Mouse (Mus musculus) CH12.LX (cell line): ENCODE measurements around the gene Ddx23. TPM values are rescaled to one million over a fixed set of nuclear protein-coding genes. Genes with fewer than 3 reads are reported as not detected.

Experiments used
- DNase-seq: peaks from one replicate; pipeline ENCODE4 v3.0.0-alpha.2; 2013; ENCODE audit errors: extremely low read depth
- H3K27ac ChIP-seq: 2 replicates; pipeline ENCODE4 v1.5.1; 2012; ENCODE audit warnings: low read depth, mild to moderate bottlenecking, control low read depth, moderate library complexity; ENCODE audit not compliant: insufficient read depth
- H3K27me3 ChIP-seq: replicated peaks from 2 replicates; pipeline ENCODE3; 2012; ENCODE audit warnings: inconsistent platforms
- H3K36me3 ChIP-seq, 2 experiments: replicated peaks in 1 of 2; 2 replicates each; pipeline versions ENCODE3 to v1.6.1; 2012; ENCODE audit warnings: inconsistent platforms in 1 of 2, low read length in 1 of 2, mild to moderate bottlenecking in 1 of 2, mixed read lengths in 1 of 2, moderate library complexity in 1 of 2; ENCODE audit not compliant: control insufficient read depth in 1 of 2, insufficient read depth in 1 of 2
- H3K4me1 ChIP-seq, 2 experiments: 2 replicates each; pipeline ENCODE4 v1.6.1; 2012; ENCODE audit warnings: inconsistent platforms in 1 of 2, moderate library complexity in 1 of 2; ENCODE audit not compliant: insufficient read depth in 2 of 2, control insufficient read depth in 1 of 2
- H3K4me2 ChIP-seq: 2 replicates; pipeline ENCODE4 v1.6.1; 2012; ENCODE audit warnings: low read depth, mild to moderate bottlenecking, control low read depth; ENCODE audit not compliant: poor library complexity, insufficient read depth, severe bottlenecking
- H3K4me3 ChIP-seq, 3 experiments: fragments of 150-350 bp in 1 of 3; sonication (generic) in 1 of 3; replicated peaks in 1 of 3; 2 replicates each; pipeline versions ENCODE3 to v1.5.1; 2011 to 2012; ENCODE audit warnings: low read depth in 2 of 3, low read length in 2 of 3, mild to moderate bottlenecking in 2 of 3, moderate library complexity in 2 of 3, control low read depth in 1 of 3, improper control_type of control experiment in 1 of 3, inconsistent platforms in 1 of 3, mixed read lengths in 1 of 3; ENCODE audit not compliant: poor library complexity in 1 of 3
- H3K79me2 ChIP-seq: replicated peaks from 2 replicates; pipeline ENCODE4 v1.6.1; 2012; ENCODE audit warnings: mild to moderate bottlenecking, moderate library complexity; ENCODE audit not compliant: control insufficient read depth, poor library complexity, insufficient read depth, severe bottlenecking; ENCODE audit errors: extremely low read depth
- H3K9ac ChIP-seq: 2 replicates; pipeline ENCODE4 v1.6.1; 2012; ENCODE audit warnings: low read depth, mild to moderate bottlenecking, control low read depth, moderate library complexity; ENCODE audit not compliant: insufficient read depth
- H3K9me3 ChIP-seq: replicated peaks from 2 replicates; pipeline ENCODE3; 2012; ENCODE audit warnings: low read length, inconsistent platforms, mixed read lengths
- CHD1 ChIP-seq: IDR thresholded peaks from 2 replicates; pipeline ENCODE4 v1.6.1; 2012; ENCODE audit warnings: low read depth, low read length, improper control_type of control experiment, inconsistent platforms
- CHD2 ChIP-seq: IDR thresholded peaks from 2 replicates; pipeline ENCODE4 v1.6.1; 2011; ENCODE audit warnings: low read length, improper control_type of control experiment
- E2F4 ChIP-seq: IDR thresholded peaks from 2 replicates; pipeline ENCODE4 v1.6.1; 2011; ENCODE audit warnings: low read depth, low read length, improper control_type of control experiment; ENCODE audit not compliant: insufficient replicate concordance
- ELF1 ChIP-seq: IDR thresholded peaks from 2 replicates; pipeline ENCODE4 v1.6.1; 2014; ENCODE audit warnings: low read depth, mild to moderate bottlenecking, inconsistent platforms, low read length, improper control_type of control experiment
- EP300 ChIP-seq: IDR thresholded peaks from 2 replicates; pipeline ENCODE4 v1.6.1; 2011; ENCODE audit warnings: low read length, improper control_type of control experiment
- IRF4 ChIP-seq: IDR thresholded peaks from 2 replicates; pipeline ENCODE4 v1.6.1; 2014; ENCODE audit warnings: low read depth, mild to moderate bottlenecking, inconsistent platforms, low read length, improper control_type of control experiment
- KAT2A ChIP-seq: IDR thresholded peaks from 2 replicates; pipeline ENCODE4 v1.6.1; 2012; ENCODE audit warnings: low read length, improper control_type of control experiment, inconsistent platforms; ENCODE audit not compliant: insufficient replicate concordance
- MAFK ChIP-seq: IDR thresholded peaks from 2 replicates; pipeline ENCODE4 v1.6.1; 2011; ENCODE audit warnings: low read length, improper control_type of control experiment; ENCODE audit not compliant: insufficient replicate concordance
- MYC ChIP-seq: IDR thresholded peaks from 2 replicates; pipeline ENCODE4 v1.6.1; 2011; ENCODE audit warnings: low read depth, mild to moderate bottlenecking, improper control_type of control experiment, low read length
- NRF1 ChIP-seq: IDR thresholded peaks from 2 replicates; pipeline ENCODE4 v1.6.1; 2014; ENCODE audit warnings: low read depth, mild to moderate bottlenecking, inconsistent platforms, low read length, improper control_type of control experiment, moderate library complexity
- RAD21 ChIP-seq: IDR thresholded peaks from 2 replicates; pipeline ENCODE4 v1.6.1; 2011; ENCODE audit warnings: low read depth, mild to moderate bottlenecking, low read length, improper control_type of control experiment, moderate library complexity
- RCOR1 ChIP-seq: conservative IDR thresholded peaks from 2 replicates; pipeline ENCODE4 v1.6.1; 2012; ENCODE audit warnings: low read depth, mild to moderate bottlenecking, inconsistent platforms, low read length, improper control_type of control experiment
- SMC3 ChIP-seq: IDR thresholded peaks from 2 replicates; pipeline ENCODE4 v1.6.1; 2011; ENCODE audit warnings: low read depth, low read length, improper control_type of control experiment
- TBP ChIP-seq: conservative IDR thresholded peaks from 2 replicates; pipeline ENCODE4 v1.6.1; 2011; ENCODE audit warnings: low read depth, low read length, improper control_type of control experiment
- UBTF ChIP-seq: IDR thresholded peaks from 2 replicates; pipeline ENCODE4 v1.6.1; 2012; ENCODE audit warnings: low read depth, mild to moderate bottlenecking, inconsistent platforms, low read length, improper control_type of control experiment, moderate library complexity
- ZC3H11A ChIP-seq: IDR thresholded peaks from 2 replicates; pipeline ENCODE4 v1.6.1; 2012; ENCODE audit warnings: low read depth, mild to moderate bottlenecking, inconsistent platforms, low read length, improper control_type of control experiment
- ZKSCAN1 ChIP-seq: IDR thresholded peaks from 2 replicates; pipeline ENCODE4 v1.6.1; 2012; ENCODE audit warnings: low read depth, inconsistent platforms, low read length, improper control_type of control experiment, borderline replicate concordance
- ZMIZ1 ChIP-seq: IDR thresholded peaks from 2 replicates; pipeline ENCODE4 v1.6.1; 2012; ENCODE audit warnings: low read depth, mild to moderate bottlenecking, inconsistent platforms, low read length, improper control_type of control experiment
- dilution Hi-C: fragments of 300-500 bp; cut with MboI; formaldehyde crosslinking; loops from 2 replicates; pipeline ENCODE4 v1.14.3; 2020; ENCODE audit warnings: low sequenced_read_pairs; ENCODE audit not compliant: extremely low pct_unique_long_range_greater_than_20kb, extremely low pct_ligation_motif_present
- in situ Hi-C: fragments of 300-500 bp; cut with MboI; formaldehyde crosslinking; loops from 3 replicates; pipeline ENCODE4 v1.14.3; 2019; ENCODE audit warnings: low sequenced_read_pairs, low pct_ligation_motif_present, low pct_unique_long_range_greater_than_20kb, mixed read lengths
- polyA plus RNA-seq: library from polyadenylated mRNA; unstranded; fragments of >175 nt; gene quantifications from 2 replicates; pipeline ENCODE4 v1.2.1, GENCODE M21; 2012; ENCODE audit warnings: low read depth; ENCODE audit not compliant: insufficient read length
- total RNA-seq, 2 experiments: library from RNA; depleted of rRNA; stranded (reverse); fragments of 300-350 nt in 1 of 2; fragments of >200 nt in 1 of 2; gene quantifications; 2 replicates each; pipeline ENCODE4 v1.2.3; 2012 to 2014

Gene Ddx23
- total and polyA plus RNA-seq, 3 experiments = 58.5 to 148 (median 103) TPM

DNA sequence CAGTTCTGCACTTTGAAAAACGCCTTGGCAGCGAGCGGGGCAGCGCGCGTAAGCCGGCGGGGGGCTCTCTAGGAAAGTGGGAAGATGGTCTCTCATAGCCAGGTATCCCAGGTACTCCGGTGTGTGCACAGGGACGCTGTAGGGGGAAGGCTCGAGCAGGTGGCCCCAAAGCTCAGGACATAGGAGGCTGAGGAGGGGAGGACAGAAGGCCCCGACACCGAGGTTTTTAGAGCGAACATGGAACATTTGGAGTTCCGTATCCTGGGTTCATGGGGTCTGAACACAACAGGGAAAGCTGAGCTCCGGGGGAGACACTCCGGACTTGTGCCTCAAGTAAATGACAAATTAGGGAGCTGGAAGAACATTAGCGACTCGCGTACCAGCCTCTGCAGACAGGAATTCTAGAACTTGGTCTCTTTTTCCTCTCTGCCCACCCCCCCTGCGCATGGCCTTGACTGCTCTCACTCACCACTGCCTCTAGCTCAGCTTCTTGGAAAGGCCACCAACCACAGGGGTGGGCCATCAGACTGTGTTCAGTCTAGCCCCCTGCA, 27.3 kb downstream of the Ddx23 start:
- no peaks in the 10 kb centered on the region for H3K9me3 ChIP-seq
- peaks cover 17 to 56% of the 10 kb centered on the region in 2 experiments for H3K4me1 ChIP-seq
- H3K4me3 ChIP-seq = no peak overlapping the region
- H3K9ac ChIP-seq = no peak overlapping the region; the same call in 1 of the 2 replicates
- no peak overlapping the region for H3K27ac ChIP-seq
- H3K4me2 ChIP-seq = peak overlapping the region; percentile 94
- H3K79me2 ChIP-seq = no peaks in the 10 kb centered on the region
- no peak for TF ChIP-seq MYC
- TF ChIP-seq TBP = no peak
- TF ChIP-seq UBTF = no peak
- no peak for TF ChIP-seq ELF1
- no peak for TF ChIP-seq NRF1
- TF ChIP-seq ZC3H11A = no peak
- TF ChIP-seq EP300 = no peak
- TF ChIP-seq CHD2 = no peak
- TF ChIP-seq IRF4 = no peak
- TF ChIP-seq E2F4 = no peak
- no peak for TF ChIP-seq ZKSCAN1
- TF ChIP-seq RAD21 = no peak
- H3K36me3 ChIP-seq = no peaks in the 10 kb centered on the region
- dilution Hi-C loops = no loop called here
- peaks cover 79% of the 10 kb centered on the region for H3K27me3 ChIP-seq
- in situ Hi-C loops = no loop called here
- no peak for DNase-seq

DNA sequence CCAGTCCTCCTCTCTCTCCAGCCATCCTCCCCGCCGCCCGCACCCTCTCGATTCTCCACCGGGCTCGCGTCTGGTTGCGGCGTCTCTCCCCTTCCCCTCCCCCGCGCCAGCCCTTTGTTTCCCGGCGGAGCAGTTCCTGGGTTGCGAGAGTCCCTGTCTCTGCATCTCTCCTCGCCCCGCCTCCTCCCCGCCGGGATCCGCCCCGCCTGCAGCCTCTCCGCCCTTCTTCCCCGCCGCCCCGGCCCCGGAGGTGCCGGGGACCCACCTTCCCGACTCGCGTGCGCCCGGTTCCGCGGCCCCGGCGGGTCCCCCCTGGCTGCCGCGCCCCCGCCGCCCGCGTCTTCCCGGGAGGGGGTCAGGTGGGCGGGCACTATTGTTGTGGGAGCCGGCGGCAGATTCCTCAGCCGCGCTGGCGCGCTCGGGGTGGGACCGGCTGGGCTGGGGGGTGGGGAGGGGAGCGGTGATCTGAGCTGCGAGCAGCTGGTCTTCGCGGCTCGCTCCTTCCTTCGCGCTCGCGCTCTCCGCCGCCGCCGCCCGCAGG, 28.1 kb downstream of the Ddx23 start:
- no peak for TF ChIP-seq TBP
- no peak for TF ChIP-seq MAFK
- TF ChIP-seq KAT2A = no peak
- TF ChIP-seq ZC3H11A = no peak
- no peak for TF ChIP-seq RCOR1
- TF ChIP-seq CHD1 = no peak
- no peak for TF ChIP-seq SMC3
- TF ChIP-seq RAD21 = no peak
- TF ChIP-seq IRF4 = no peak
- no peak for TF ChIP-seq ZMIZ1
- Histone ChIP-seq H3K27ac (no peak overlapping the region), H3K36me3 (no peaks in the 10 kb centered on the region), H3K4me1 (peaks cover 12 to 49% of the 10 kb centered on the region in 2 experiments), H3K4me3 (peak overlapping the region; percentile 50 to 54 (median 51)), H3K79me2 (no peaks in the 10 kb centered on the region), H3K9ac (peak overlapping the region; percentile 46), H3K4me2 (peak overlapping the region; percentile 94), H3K9me3 (no peaks in the 10 kb centered on the region), H3K27me3 (peaks cover 86% of the 10 kb centered on the region)
- in situ Hi-C loops = loop anchor here (5.0 kb wide), 1 partner anchor 67 kb away; no protein-coding TSS in a partner anchor
- dilution Hi-C loops = no loop called here
- DNase-seq = peak; percentile 37
